Mouse (Mus musculus) heart, adult 2 months (tissue): ENCODE data around the gene Celf2.

ENCODE experiments used
- CTCF ChIP-seq: fragments of 200-600 bp; IDR thresholded peaks from 2 replicates; pipeline ENCODE4 v1.8.1; 2022; ENCODE audit warnings: antibody characterized with exemption, mild to moderate bottlenecking, moderate library complexity
- POLR2A ChIP-seq: fragments of 200-500 bp; IDR thresholded peaks from 2 replicates; pipeline ENCODE4 v1.6.1; 2011; ENCODE audit warnings: mild to moderate bottlenecking, low read depth, low read length, control low read depth; ENCODE audit not compliant: insufficient read depth

DNA sequence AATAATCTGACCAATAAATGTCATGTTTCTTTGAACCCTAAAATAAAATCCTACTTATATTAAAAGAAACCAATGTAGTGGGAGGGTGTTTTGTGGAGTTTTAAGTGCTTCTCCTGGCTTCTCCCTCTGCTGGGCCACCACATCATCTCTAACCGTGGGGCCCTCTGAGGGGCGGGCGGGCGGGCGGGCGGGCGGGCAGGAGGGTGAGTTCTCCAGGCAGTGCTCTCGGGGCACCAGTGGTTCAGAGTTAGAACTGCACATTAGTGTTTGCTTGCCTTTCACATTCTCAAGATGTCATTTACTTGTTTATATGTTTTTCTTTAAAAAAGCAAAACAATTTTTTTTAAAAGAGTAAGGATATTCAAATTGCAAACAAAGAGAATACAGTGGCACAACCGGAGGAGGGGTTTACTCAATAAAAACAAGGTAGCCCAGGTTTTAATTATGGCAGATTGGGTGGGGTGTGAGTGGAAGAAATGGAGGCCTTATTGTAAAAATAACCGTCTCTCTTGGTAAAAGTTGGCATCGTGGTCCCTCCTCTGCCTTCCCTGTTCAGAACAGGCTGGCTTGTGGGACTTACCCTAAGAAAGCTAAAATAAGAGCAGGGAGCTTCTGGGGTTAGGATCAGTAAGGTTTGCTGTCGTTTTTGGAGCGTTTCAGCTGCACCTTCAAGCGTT, 962.8 kb downstream of the Celf2 start:
- no peak for TF ChIP-seq POLR2A
- no peak for TF ChIP-seq CTCF
